Mouse (Mus musculus) cortical plate, adult 2 months (tissue): Measurements from ENCODE around the gene Cx3cr1.

Source experiments
- CTCF ChIP-seq: fragments of 200-500 bp; IDR thresholded peaks from 2 replicates; pipeline ENCODE4 v1.5.1; 2011; ENCODE audit warnings: mild to moderate bottlenecking, control low read depth, low read length; ENCODE audit not compliant: insufficient read depth; ENCODE audit errors: extremely low read depth
- POLR2A ChIP-seq: fragments of 200-500 bp; IDR thresholded peaks from 2 replicates; pipeline ENCODE4 v1.6.1; 2011; ENCODE audit warnings: mild to moderate bottlenecking, low read length, control low read depth; ENCODE audit not compliant: insufficient read depth; ENCODE audit errors: extremely low read depth

DNA sequence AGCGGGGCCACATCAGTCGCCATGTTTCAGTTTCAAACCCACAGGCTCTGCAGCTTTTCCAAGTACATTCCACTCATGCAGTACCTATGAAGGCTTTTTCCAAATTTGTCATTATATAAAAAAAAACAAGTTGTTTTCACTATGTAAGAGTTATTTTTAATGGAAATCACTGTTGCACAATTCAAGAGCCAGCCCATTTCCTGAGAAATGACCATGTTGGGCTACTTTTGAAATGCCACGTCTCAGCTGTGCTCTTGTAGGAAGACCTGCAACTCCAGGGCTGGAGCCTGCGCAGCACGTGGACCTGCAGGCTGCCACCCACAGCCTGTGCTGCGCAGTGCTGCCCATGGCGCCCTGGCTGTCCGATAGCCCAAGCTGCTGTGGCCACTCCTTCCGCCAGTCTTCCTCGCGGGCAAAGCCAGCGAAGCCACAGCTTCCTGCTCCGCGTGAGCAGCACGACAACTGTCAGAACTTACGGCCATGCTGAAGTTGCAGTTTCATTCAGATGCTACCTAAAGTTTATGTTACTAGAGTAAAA is 144.5 kb downstream of the Cx3cr1 start:
- no peak for TF ChIP-seq CTCF
- TF ChIP-seq POLR2A = no peak
